Mouse (Mus musculus) C2C12 (cell line): ENCODE data around the gene Pax1. TPM values are rescaled to one million over a fixed set of nuclear protein-coding genes. Genes with fewer than 3 reads are reported as not detected.

Experiments
- H3K27me3 ChIP-seq: one replicate; pipeline ENCODE4 v1.6.1; 2011; ENCODE audit not compliant: control insufficient read depth, insufficient read depth, insufficient read length
- H3K36me3 ChIP-seq: one replicate; pipeline ENCODE4 v1.6.1; 2011; ENCODE audit not compliant: control insufficient read depth, insufficient read depth
- H3K4me3 ChIP-seq: one replicate; pipeline ENCODE4 v1.5.1; 2011; ENCODE audit warnings: mild to moderate bottlenecking, control low read depth; ENCODE audit not compliant: poor library complexity, insufficient read depth, severe bottlenecking
- H3K79me2 ChIP-seq: one replicate; pipeline ENCODE4 v1.6.1; 2011; ENCODE audit not compliant: control insufficient read depth, insufficient read depth
- H3K79me3 ChIP-seq: one replicate; pipeline ENCODE4 v1.6.1; 2011; ENCODE audit warnings: low read depth, control low read depth
- H3ac ChIP-seq: one replicate; pipeline ENCODE3; 2011; ENCODE audit warnings: low read depth; ENCODE audit not compliant: control insufficient read depth, insufficient read length
- CEBPB ChIP-seq: IDR thresholded peaks from one replicate; pipeline ENCODE4 v1.6.1; 2011; ENCODE audit warnings: low read depth, mild to moderate bottlenecking, control low read depth, moderate library complexity
- CTCF ChIP-seq: IDR thresholded peaks from one replicate; pipeline ENCODE4 v1.5.1; 2011; ENCODE audit not compliant: control insufficient read depth, insufficient read depth, insufficient read length
- FOSL1 ChIP-seq: IDR thresholded peaks from one replicate; pipeline ENCODE4 v1.8.0; 2011; ENCODE audit warnings: mild to moderate bottlenecking, low read length; ENCODE audit not compliant: poor library complexity, insufficient read depth, severe bottlenecking
- MAX ChIP-seq: IDR thresholded peaks from one replicate; pipeline ENCODE4 v1.6.1; 2011; ENCODE audit warnings: mild to moderate bottlenecking, control low read depth
- MYOD1 ChIP-seq: IDR thresholded peaks from one replicate; pipeline ENCODE4 v1.6.1; 2011; ENCODE audit warnings: low read depth; ENCODE audit not compliant: control insufficient read depth, insufficient read length
- MYOG ChIP-seq: IDR thresholded peaks from one replicate; pipeline ENCODE4 v1.6.1; 2011; ENCODE audit not compliant: control insufficient read depth, insufficient read length; ENCODE audit errors: extremely low read depth
- USF1 ChIP-seq: IDR thresholded peaks from one replicate; pipeline ENCODE4 v1.6.1; 2011; ENCODE audit warnings: low read depth, mild to moderate bottlenecking, control low read depth, moderate library complexity
- polyA plus RNA-seq: library from polyadenylated mRNA; unstranded; fragments of >200 nt; fragmentation: generic; extraction: Trizol; gene quantifications from one replicate; pipeline ENCODE4 v1.2.1, GENCODE M21; 2012; ENCODE audit warnings: missing spikeins

Pax1 gene
- polyA plus RNA-seq, 1 experiment: not detected

GRCm38 (mm10) chr2:147364198-147364597, 2.5 kb downstream of the Pax1 start:
- H3ac ChIP-seq: no peak overlapping the region
- no peaks in the 10 kb centered on the region for H3K79me2 ChIP-seq
- no peaks in the 10 kb centered on the region for H3K79me3 ChIP-seq
- peaks cover 6% of the 10 kb centered on the region for H3K27me3 ChIP-seq
- no peak for TF ChIP-seq MYOG
- TF ChIP-seq CEBPB: no peak
- no peak for TF ChIP-seq MAX
- TF ChIP-seq USF1: no peak
- TF ChIP-seq MYOD1: no peak
- no peak for TF ChIP-seq CTCF
- no peak for TF ChIP-seq FOSL1
- H3K4me3 ChIP-seq: no peak overlapping the region
- H3K36me3 ChIP-seq: no peaks in the 10 kb centered on the region

- no peak overlapping the region for H3ac ChIP-seq
- H3K79me2 ChIP-seq: no peaks in the 10 kb centered on the region
- H3K27me3 ChIP-seq: peaks cover 6% of the 10 kb centered on the region
- no peaks in the 10 kb centered on the region for H3K79me3 ChIP-seq
- TF ChIP-seq MYOD1: no peak
- TF ChIP-seq USF1: no peak
- no peak for TF ChIP-seq MYOG
- no peak for TF ChIP-seq FOSL1
- TF ChIP-seq CEBPB: no peak
- TF ChIP-seq MAX: no peak
- no peak for TF ChIP-seq CTCF
- no peaks in the 10 kb centered on the region for H3K36me3 ChIP-seq
- no peak overlapping the region for H3K4me3 ChIP-seq
Observed at GRCm38 (mm10) chr2:147364982-147365907, 3.5 kb downstream of the Pax1 start.

- H3K36me3 ChIP-seq: no peaks in the 10 kb centered on the region
- H3K4me3 ChIP-seq: no peak overlapping the region
- no peak overlapping the region for H3ac ChIP-seq
- H3K79me2 ChIP-seq: no peaks in the 10 kb centered on the region
- H3K27me3 ChIP-seq: peaks cover 6% of the 10 kb centered on the region
- TF ChIP-seq MYOG: no peak
- TF ChIP-seq USF1: no peak
- TF ChIP-seq CEBPB: no peak
- TF ChIP-seq FOSL1: no peak
- no peak for TF ChIP-seq MYOD1
- no peak for TF ChIP-seq CTCF
- TF ChIP-seq MAX: no peak
- no peaks in the 10 kb centered on the region for H3K79me3 ChIP-seq
Observed at GRCm38 (mm10) chr2:147365908-147366630, 4.3 kb downstream of the Pax1 start.

GRCm38 (mm10) chr2:147367246-147367820, 5.6 kb downstream of the Pax1 start:
- H3K4me3 ChIP-seq: no peak overlapping the region

More at GRCm38 (mm10) chr2:147367246-147367820, 5.6 kb downstream of the Pax1 start:
- Histone ChIP-seq H3K36me3 (no peaks in the 10 kb centered on the region), H3ac (no peak overlapping the region), H3K27me3 (peaks cover 6% of the 10 kb centered on the region), H3K79me3 (no peaks in the 10 kb centered on the region), H3K79me2 (no peaks in the 10 kb centered on the region)
- TF ChIP-seq CEBPB: no peak
- no peak for TF ChIP-seq CTCF
- TF ChIP-seq MYOD1: no peak
- TF ChIP-seq MAX: no peak
- no peak for TF ChIP-seq USF1
- TF ChIP-seq FOSL1: no peak
- no peak for TF ChIP-seq MYOG
